Mouse (Mus musculus): ENCODE data around the gene Prrc2b.

Gene Prrc2b

DNA sequence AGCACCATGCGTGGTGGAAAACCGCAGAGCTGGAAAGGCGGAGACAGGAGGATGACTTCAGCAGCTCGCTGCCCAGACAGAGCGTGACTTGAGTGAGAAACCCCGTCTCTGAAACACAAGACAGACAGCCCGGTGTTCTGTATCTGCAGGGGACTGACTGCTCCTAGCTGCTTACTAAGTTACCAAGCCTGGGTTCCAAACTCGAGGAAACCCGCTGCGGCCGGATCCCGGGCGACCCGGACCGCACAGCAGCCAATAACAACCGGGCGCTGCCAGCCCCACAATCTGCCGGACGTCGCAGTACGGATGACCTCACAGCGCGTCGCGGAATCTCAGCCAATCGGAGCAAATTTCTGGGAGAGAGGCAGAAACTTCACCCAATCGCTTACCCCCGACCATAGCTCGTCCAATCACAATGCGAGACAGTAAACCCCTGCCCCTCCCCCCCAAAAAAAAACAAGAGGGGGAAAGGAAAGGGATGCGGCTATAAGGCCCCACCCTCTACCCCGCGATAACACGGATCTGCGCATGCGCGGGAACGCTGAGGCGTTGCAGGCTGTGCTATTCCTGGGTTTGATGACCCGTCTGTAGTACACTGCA lies 13.1 kb upstream of the Prrc2b start:
- peak; percentile 97 for DNase-seq (ENCODE audit: low spot score)

DNA sequence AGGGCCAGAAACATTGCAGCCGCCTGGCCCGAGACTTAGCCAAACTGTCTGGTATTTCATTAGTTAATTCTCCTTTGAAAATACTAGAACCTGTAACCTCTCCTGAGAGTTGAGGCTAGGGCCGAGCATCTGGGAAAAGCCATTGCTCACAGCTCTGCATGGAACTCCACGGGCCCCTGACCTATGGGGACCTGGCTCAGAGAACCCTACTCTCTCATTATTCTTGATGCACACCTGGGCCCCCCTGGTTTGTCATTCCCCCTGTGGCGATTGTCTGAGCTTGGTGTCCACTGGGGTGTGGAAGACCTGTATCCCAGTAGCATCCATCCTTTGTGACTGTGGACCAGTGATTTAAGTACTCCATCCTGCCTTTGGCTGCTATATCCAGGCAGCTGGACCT lies 11.5 kb upstream of the Prrc2b start:
- DNase-seq (ENCODE audit: low spot score), result no peak

DNA sequence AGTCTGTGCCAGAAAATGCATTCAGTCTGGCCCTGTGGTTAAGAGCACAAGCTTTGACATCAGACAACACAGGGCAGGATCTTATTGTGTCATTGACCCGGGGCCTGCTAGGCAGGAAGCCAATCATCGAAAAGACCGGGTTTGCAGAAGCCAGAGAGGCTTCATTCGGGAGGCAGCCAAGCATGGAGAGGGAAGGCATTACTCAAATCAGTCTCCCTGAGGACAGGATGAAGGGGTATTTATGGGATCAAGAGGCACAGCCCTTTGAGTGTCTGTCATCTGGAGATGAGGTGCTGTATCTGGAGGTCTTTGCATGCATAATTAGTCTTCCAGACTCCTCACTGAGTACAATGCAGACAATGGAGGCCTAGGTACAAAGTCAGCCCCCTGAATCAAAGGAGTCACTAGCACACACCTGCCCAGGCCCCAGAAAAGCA lies 10.4 kb upstream of the Prrc2b start:
- no peak for DNase-seq (ENCODE audit: low spot score)

DNA sequence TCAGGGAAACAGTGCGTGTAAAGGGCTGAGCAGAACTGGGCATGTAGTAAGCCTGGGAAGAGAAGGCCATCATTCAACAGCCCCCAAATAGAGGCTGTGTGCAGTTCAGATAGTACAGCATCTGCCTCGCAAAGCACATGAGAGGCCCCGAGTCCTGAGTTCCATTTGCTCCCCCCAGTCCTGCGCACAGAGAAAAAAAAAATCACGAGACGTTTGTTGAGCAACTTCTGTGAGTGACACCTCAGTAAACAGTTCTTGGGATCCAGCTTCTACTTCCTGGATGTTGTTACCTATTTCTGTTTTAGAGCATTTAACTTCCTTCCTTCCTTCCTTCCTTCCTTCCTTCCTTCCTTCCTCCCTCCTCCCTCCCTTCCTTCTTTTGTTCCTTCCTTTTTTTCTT lies 9.3 kb upstream of the Prrc2b start:
- DNase-seq (ENCODE audit: low spot score), result no peak

DNA sequence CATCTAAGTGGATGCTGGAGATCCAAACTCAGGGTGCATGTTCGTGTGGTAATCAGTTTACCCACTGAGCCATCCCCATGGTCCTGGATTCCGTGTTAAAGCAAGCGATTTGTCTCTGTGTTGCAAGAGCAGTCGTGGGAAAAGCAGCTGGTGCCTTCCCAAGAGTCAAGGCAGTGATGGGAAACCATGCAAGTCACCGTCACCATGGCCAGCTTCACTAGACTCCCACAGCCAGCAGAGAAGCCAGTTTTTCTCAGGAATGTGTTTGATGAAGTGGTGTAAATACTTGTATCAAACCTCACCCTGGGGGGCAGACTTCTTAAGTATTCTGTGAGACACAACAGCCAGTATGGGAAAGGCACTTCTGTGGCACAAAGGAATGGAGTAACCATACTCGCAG lies 8.5 kb upstream of the Prrc2b start:
- no peak for DNase-seq (ENCODE audit: low spot score)

DNA sequence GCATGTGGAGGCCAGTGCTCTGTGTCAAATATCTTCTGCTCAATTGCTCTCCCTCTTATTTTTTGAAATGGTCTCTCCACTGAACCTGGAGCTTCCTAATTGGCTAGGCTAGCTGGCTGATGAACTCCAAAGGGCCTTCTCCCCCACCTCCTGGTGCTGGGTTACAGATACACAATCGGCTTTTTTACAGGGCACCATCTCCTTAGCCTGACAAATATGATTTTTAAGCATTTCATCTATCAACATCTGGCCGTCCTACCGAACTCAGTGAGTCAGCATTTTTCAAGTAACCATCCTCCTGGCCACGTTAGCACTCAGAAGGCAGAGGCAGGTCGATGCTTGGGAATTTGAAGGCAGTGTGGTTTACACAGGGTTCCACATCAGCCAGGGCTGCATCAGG lies 6.2 kb upstream of the Prrc2b start:
- DNase-seq (ENCODE audit: low spot score), result no peak

DNA sequence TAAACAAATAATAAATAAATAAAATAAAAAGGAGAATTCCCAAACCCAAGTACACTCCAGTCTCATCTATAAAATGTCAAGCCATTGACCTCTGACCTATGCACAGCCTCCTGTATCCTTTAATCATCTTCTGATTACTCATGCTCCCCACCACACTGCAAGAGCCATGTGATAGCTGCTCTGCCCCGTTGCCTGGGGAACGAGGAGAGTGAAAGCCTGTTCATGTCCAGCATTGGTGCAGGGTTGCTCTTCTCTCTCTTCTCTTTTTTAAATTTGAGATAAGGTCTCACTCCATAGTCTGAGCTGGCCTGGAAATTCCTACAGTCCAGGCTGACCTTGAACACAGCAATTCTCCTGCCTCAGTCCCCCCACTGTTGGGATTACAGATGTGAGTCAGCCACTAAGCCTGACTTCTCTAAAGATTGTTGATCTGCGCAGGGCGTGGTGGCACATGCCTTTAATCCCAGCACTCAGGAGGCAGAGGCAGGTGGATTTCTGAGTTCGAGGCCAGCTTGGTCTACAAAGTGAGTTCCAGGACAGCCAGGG lies 4.2 kb upstream of the Prrc2b start:
- DNase-seq (ENCODE audit: low spot score), result no peak

DNA sequence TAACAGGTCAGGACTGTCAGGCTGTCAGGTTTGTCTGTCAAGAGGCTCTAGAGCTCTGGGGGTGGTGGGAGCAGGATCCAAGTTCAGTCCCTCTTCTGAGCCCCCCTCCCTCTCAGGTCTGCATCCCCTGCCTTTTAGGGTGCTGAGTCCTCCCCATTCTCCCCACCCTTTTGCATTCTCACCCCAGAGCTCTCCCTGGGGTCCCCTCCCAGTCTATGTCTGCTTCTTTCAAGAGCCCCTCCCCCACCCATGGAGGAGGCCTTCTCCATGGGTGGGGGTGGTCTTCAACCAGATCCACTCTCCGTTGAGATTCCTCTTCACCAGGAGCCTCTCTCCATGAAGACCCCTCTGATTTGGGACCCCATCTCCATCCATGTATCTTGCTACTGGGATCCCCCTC lies 747 bp upstream of the Prrc2b start:
- DNase-seq (ENCODE audit: low spot score), result no peak

DNA sequence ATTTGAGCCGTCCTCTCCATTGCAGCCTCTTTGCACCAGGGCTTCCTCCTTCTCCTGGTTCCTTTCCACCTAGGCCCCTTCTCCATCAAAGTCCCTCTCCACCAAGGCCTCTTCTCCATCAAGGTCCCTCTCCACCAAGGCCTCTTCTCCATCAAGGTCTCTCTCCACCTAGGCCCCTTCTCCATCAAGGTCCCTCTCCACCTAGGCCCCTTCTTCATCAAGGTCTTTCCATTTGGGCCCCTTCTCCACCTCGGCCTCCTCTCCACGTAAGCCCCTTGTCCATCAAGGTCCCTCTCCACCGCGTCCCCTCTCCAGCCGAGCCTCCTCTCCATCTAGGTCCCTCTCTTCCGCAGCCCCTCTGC lies 339 bp upstream of the Prrc2b start:
- no peak for DNase-seq (ENCODE audit: low spot score)

DNA sequence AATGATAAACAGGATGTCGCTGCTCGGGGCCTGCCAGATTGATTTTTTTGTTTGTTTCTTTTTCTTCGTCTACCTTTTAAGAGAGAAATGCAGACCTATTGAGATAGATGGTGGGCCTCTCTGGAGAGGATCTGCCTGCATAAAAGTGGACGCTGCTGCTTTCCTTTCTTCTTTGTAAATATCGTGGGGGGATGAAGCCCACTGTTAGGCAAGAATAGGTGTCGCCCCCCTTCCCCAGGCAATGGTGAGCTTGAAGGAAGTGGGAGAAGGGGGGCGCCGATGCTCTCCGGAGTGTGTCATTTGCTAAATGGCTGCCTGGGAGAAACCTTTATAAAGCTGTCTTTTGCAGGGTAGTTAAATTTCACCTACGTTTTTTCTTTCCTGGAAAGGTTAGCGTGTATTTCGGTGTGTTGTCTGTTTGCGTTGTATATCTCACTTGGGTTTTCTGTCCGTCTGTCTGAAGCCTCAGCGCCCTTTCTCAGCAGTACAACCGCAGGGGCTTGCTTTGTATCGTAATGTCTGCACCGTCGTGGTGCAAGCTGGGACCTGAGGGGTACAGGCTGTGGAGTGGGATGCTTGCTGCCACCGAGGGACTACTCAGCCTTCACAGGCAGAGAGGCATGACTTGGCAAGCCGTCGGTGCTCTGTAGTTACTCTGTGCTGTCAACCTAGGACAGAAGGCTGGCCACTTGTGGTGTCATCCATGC lies 931 bp downstream of the Prrc2b start:
- no peak for DNase-seq (ENCODE audit: low spot score)

DNA sequence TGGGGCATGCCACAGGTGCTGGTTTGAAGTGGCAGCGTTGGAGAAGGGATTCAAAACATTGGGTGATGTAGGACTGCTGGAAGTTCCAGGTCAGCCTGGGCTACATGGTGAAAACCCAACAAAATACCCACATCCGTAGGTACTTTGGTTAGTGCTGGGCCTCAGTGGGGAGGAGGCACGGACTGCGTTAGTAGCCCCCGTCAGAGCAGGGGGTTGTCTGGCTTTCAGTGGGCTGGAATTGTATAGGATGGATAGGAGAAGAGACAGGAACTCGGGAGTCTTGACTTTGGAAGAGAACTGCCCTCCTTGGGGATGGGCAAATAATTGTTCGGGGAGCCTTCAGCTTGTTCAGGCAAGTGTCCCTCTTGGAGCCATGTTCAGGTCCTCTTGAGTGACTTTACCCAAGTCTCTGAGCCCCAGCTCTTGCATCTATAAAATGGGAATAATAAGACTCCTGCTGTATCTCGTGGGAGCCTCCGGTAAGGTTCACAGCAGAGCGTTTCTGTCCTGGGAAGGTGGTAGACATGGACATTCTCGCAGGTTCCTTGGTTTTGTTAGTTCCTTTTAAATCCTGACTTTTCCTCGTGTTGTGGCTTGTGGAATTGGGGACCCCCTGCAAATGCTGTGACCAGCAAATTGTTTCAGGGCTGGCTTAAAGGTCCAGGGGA lies 1.6 kb downstream of the Prrc2b start:
- no peak for DNase-seq (ENCODE audit: low spot score)

DNA sequence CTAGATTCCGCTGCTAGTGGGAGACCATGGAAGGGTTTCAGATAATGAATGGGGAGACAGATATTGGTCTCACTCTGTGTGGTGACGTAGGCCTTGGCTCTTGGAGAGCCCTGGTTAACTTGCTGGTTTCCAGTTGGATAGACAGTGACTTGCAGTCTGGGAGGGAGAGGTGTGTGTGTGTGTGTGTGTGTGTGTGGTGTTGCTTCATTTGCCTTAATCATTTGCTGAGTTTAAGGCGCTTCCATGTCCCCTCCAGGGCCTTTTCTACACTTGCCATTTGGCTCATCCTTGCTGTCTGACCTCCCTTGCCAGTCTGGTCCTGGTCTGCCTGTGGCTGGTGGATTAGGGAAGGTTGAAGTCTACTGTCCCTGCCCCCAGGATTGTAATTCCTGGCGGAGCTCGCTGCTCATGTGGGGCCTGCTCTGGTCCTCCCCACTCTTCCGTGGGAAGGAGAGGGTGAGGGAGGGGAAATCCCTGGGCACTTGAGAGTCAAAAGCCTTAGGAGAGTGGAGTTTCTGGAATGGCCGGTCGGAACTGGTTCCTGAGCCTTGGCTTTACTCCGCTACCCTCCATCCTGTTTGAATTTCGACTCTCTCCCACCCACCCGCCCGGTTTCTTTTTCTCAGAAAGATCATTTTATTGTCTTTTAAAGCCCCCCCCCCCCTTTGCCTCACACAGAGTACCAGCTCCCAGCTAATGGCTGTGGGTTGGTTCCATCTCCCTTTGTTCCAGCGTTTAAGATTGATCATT lies 2.3 kb downstream of the Prrc2b start:
- DNase-seq (ENCODE audit: low spot score), result peak; percentile 43

DNA sequence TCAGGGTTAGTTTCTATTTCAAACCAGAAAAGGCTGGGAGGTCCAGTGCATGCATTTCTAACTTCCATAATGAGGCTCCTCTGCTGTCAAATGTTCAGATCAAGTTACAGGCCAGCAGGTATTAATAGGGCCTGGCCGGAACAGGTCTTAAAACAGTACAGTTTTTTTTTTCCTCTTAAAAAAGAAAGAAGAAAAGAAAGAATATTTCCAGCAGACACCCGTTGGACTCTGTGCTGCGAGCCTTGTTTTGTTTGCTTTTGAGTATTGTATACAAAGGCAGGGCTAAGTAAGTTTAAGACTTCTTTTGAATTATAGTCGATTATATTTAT lies 2.9 kb downstream of the Prrc2b start:
- DNase-seq (ENCODE audit: low spot score), result no peak

DNA sequence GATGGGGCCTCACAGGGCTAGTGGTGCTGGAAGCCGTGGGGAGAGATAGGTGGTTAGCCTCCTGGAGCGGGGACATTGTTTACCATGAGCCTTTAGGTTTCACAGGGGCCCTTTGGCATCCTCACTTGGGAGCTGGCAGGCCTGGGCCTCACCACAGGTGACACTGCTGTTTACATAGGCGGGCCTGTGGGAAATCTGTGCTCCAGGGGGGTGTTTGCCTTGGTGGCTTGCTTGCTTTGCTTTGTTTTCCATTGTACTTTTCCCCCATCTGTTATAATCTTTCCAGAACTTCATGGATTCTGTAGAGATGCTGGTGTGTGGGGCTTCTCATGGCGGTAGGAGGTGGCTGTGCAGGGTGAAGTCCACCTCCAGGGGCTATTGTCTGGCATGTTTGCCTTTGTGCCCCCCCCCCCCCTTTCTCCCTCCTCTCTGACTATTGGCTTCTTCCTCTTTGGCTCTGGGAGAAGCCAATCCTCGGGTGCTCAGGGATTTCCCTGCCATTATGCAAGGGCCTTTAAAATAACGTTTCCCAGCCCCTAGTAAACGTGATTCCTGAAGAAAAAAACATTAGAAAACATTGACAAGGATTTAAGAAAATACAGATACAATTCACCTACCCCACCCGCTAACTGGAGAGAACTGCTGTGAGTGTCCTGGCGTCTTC lies 3.6 kb downstream of the Prrc2b start:
- DNase-seq (ENCODE audit: low spot score), result peak; percentile 52

DNA sequence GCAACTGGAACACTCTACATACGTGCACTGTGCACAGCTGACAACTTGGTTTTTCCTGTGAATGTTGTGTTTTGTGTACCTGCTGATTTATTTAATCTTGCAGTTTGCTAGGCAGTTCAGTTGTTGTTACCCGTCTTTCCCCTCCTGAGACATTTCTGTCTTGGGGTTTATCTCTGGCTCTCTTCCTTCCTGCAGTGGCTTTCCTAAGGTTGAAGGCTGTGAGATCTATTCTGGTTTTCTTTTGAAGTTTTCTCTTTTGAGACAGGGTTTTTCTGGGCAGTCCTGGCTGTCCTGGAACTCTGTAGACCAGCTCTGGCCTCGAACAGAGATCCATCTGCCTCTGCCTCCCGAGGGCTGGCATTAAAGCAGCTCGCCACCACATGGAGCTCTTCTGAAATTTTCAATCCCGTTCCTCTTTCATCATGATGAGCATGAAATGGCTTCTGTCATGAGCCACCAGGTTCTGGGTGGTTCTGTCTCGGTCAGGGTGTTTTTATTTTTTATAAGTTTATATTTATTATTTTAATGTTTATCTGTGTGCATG lies 4.2 kb downstream of the Prrc2b start:
- DNase-seq (ENCODE audit: low spot score), result no peak

DNA sequence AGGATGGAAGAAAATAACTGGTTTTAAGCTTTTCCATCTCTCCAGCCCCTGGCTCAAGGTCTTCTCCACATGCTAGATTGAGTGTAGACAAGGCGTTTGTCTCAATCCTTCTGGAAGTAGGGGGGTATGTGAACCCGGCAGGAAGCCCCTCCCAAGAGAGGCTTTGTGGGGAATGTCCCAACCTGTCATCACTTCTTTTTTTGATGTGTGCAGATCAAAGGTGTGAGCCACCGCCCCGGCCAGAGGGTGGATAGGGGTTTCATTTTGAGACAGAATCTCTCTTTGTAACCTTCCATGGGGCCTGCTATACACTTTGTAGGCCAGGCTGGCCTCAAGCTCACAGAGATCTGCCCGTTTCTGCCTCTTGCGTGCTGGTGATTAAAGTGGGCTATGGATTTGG lies 4.7 kb downstream of the Prrc2b start:
- no peak for DNase-seq (ENCODE audit: low spot score)

DNA sequence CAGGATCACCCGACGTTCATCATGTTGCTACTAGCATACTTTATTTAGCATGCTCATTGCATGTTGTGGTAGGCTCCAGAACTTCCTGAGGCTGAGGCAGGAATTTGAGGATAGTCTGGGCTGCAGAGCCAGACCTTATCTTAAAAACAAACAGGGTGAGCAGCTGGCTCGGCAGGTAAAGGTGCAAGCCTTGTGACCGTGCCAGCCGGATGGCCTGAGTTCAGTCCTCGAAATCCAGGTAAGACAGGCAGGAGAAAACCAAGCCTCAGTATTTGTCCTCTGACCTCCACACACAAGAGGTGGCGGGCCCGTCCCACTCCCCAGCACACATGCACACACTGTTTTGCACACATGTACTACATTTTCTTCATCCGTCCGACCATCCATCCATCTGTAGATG lies 5.8 kb downstream of the Prrc2b start:
- DNase-seq (ENCODE audit: low spot score), result no peak

DNA sequence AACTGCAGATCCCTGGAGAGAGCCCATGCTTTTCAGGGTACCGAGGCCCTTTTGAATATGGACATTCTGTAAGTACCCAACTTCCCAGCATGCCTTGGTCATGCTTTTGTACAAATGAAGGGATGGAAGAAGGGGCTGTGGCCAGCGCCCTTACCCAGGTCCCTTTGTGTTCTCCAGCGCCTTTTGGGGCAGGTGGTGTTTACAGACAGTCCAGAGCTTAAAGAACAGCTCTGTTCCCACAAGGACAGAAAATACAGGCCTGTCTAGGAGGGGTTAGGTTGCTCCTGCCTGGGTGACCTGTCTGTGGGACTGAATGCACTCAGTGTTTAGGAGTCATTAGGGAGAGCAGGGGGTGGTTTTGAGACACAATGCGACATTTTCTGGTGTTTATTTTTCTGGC lies 6.4 kb downstream of the Prrc2b start:
- DNase-seq (ENCODE audit: low spot score), result no peak

DNA sequence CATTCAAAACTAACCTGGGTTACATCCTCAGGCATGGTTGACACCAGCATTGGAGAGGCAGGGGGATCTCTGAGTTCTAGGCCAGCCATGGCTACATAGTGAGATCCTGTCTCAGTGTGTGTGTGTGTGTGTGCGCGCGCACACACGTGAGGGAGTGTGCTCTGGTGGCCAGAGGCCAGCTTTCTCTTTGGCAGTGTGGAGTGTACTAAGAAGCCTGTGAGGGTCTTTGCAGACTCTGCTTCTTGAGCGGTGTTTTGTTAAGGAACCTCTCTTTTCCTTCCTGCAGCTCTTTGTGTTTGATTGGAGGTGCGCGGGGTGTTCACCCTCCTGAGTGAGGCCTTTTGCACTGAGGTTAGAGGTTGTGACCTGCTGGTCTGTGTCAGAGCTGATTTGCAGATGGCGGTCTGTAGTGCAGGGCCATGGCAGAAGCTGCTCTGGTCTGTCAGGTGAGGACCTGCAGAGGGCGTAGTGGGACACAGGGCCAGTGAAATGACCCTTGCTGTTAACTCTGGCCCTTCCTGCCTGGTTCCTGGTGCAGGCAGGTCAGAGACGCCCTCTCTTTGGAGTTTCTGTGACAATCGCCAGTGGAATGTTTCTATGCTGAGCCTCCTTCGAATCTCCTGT lies 7.8 kb downstream of the Prrc2b start:
- no peak for DNase-seq (ENCODE audit: low spot score)

DNA sequence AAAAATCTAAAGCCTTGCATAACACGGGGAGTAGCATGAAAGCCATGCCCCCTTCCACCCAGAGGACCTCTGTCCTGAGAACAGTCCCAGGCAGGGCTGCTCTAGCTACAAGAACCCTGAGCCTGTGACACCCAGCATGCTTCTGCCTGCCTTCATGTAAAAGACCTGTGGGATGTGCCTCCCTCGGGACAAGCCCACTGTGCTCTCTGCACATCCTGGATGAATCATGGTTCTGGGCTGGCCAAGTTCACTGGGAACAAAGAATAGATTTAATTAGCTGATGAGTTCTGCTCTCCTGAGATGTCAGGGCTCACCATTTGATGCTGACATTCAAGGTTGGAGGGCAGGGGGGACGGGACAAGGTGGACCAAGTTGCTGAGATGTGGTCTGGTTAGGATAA lies 9.6 kb downstream of the Prrc2b start:
- no peak for DNase-seq (ENCODE audit: low spot score)

DNA sequence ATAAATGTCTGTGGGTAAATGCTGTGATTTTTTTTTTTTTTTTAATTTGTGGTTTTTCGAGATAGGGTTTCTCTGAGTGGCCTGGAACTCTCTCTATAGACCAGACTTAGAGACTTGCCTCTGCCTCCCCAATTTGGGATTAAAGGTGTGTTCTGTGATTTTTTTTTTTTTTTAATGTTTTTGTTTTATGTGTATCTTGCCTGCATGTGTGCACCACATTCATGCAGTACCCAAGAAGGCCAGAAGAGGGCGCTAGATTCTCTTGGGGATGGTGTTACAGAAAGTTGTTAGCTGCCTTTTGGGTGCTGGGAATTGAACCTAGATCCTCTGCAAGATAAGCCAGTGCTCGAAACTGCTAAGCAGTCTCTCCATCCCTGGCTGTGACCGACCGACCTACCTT lies 10.1 kb downstream of the Prrc2b start:
- DNase-seq (ENCODE audit: low spot score), result no peak

DNA sequence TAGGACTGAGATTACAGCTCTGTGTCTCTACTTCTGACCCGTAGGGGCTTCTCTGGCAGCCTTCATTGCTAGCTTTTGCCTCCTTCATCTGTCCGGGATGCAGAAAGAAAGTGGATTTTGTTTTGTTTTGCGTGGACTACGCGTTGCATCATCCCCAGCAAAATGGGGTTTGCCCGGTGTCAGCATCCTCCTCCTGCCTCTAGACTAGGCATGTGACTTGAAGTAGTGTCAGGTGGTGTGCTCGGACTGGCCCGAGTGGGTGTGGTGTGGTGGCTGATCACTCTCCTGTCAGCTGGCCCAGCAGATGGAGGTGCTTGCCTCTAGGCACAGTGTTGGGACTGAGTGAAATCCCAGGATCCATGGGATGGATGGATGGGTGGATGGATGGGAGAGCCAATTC lies 11.2 kb downstream of the Prrc2b start:
- DNase-seq (ENCODE audit: low spot score), result no peak
